Mouse (Mus musculus): ENCODE data around the gene Pycr1.
A peak's percentile ranks its signal among the peaks of the same experiment; 100 is the strongest.
"Not testable (repeated sequence)": the region's sequence is repeated elsewhere in the genome, so short reads cannot be mapped to it uniquely, and the experiment has no call there.

Pycr1 gene

DNA sequence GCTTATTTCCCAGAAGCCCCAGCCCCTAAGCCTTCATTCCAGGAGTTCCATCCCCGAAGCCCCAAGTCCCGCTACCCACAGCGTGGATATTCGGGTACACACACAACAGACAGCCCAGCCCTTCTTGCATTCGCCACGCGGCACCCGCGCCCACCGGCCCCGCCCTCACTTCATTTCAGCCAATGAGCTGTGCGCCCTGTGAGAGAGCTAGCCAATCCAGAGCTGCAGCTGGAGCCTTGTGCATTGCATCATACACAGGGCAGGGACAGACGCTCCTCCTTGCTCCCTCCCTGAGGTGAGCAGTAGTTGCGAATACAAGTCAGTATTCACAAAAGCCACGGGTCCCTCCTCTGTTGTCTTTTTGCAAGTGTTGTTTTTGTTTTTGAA lies at the start of gene Pycr1:
Pycr1 (minus strand) TSS at position 169 of the 387 bp plus-strand sequence.
- DNase-seq (ENCODE audit: low read depth in 2 of 2, low spot score in 2 of 2): peak; percentile 82 to 87

DNA sequence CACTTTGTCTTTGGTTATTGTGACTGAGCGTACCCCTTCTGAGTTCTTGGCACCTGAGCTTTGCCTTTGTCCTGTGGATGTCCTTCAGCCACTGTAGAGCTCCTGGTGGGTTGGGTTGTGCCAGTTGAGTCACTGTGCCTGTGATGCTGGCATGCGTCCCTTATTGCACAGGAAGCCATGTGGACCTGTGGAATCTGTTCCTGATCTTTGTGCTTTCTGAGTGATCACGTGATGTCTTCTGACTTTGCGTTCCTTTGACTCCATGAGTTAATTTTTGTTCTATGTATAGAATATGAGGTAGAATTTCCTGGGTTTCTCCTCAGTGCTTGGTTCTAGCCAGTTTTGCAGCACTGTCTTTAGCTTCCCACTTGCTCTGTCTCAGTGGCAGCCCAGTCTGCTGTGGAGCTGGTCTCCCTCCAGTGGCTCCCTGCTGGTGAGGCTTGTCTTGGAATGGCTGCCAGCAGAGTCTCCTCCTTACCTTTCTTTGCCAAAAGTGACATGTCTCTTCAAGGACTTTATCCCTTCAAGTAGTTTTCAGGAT lies 49.0 kb upstream of the Pycr1 start:
- DNase-seq (ENCODE audit: low read depth in 2 of 2, low spot score in 2 of 2): no peak

DNA sequence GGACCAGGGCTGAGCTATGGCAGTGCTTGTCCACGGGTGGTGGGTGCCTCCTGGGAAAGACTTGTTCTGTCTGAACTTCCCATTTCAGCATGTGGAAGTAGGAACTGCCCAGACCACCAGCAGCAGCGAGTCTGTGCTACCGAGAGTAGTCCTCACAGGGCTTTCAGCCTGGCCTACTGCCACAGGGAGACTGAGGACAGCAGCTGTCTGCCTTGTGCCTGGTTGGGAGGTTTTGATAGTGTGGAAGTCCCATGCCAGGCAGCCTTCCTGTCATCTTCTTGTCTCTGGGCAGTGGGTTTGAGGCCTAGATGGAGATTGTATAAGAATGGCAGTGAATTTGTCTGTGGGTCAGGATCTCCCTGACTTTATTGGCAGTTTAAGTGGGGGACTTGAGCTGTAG lies 45.8 kb upstream of the Pycr1 start:
- DNase-seq (ENCODE audit: low read depth in 2 of 2, low spot score in 2 of 2): no peak

DNA sequence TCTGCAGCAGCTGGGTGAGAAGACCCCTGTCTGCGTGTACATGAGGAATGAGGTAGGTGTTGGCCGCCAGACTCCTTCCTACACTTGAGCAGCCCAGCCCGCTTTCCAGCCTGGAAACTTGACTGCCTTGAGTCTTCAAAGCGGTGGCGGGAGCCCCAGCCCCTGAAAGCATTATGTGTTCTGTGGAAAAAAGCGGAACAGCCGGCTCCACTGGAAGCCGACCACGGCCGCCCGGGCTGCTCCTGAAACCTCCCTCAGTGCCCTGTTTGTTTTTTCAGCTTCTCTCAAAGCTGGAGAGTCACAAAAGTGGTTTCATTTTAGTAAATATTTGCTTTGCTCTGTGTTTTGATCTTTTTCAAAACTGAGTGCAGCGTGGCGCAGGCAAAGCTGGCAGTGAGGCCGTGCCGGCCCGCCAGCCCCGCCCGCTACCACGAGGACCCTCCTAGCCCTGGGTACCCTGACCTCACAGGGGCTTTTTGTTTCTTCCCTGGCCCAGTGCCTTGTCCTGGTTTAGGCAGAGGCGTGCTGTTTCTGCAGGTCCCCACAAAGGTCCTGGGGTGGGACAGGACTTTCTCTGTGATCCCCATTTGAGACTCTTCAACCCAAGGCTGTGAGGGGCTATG lies 43.2 kb upstream of the Pycr1 start:
- DNase-seq (ENCODE audit: low read depth in 2 of 2, low spot score in 2 of 2): no peak

DNA sequence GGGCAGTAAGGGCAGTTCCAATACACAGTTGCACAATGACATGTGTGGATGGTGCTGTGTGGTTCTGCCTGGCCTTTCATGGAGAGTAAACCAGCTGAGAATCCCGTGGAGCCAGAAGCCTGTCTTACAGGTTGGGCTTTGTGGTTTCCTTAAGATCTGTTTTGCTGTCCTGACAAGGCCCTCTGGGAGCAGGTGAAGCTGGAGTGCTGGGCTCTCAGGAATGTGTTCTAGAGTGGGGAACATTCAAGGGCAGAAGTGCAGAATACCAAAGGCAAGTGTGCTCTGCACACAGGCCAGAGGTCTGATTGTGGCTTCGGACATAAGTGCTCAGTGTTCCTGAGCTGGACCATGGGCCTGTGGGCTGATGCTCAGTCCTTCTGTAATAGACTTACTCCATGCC lies 41.1 kb upstream of the Pycr1 start:
- no peak for DNase-seq (ENCODE audit: low read depth in 2 of 2, low spot score in 2 of 2)

DNA sequence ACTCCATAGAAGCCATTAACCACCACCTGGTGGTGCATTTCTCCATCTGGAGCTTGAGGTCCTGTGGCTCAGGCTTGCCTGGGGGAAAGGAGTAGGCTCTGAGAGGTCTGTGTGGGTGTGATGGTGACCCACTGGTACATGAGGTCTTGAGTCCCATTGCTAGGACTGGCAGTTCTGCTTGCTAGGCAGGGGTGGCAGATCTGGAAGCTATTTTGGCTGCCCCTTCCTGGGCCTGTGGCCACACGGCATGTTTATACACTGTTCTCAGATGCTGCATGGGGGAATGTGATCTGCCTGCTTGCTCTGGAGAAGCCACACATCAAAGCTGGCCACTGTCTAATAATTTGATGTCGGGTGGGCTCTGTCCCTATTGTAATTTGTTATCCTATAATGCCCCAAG lies 40.5 kb upstream of the Pycr1 start:
- DNase-seq (ENCODE audit: low read depth in 2 of 2, low spot score in 2 of 2): no peak

DNA sequence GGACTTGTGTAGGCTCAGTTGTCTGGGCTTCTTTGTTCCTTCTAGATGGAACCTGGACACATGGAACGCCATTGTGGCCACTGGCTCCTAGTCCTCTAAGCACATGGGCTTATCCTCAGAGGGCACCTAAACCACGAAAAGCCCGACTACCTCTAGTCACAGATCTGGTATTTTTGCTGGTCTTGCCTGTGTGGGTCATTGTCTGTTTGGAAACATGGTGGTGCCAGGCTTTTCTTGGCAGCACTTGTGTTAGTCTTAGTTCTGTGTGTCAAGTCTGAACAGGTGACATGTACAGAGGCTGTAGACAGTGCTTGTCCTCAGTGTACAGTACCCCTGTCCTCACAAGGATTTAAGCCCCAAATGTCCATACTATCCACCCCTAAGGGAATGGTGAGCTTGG lies 40.0 kb upstream of the Pycr1 start:
- no peak for DNase-seq (ENCODE audit: low read depth in 2 of 2, low spot score in 2 of 2)

DNA sequence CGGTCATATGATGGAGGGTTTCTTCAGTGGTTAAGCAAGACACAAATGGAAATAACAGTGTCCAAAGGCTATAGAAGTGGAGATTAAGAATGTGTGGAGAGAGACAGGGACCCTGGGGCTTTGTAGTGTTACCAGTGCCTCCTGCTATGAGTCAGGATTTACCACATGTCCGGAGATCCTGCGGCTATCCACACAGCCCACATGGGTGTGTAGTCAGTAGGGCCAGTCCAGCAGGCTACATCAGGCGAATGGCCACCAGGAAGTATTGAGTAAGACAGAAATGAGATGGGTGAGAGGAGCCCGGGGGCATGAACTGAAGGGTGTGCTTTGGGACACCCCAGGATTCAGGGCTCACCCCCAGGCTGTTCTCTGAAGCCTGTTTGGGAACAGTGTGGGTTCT lies 39.1 kb upstream of the Pycr1 start:
- no peak for DNase-seq (ENCODE audit: low read depth in 2 of 2, low spot score in 2 of 2)

DNA sequence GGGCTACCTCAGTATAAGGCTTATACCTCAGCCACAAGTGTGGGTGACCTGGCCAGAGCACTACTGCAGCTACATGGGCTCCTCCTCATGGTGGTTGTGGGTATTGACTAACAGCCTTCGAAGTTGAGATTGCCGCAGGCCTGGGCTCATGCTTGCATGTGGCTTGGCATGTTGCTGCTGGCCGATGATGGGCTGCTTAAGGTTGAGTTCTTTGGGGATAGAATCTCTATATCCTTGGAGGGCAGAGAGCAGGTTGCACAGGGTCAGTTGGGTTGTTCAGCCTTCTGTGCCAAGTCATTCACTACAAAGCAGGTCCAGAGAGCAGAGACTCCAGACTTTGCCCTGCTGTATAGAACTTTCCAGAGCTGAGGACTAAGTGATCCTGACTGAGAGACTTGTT lies 36.3 kb upstream of the Pycr1 start:
- no peak for DNase-seq (ENCODE audit: low read depth in 2 of 2, low spot score in 2 of 2)

DNA sequence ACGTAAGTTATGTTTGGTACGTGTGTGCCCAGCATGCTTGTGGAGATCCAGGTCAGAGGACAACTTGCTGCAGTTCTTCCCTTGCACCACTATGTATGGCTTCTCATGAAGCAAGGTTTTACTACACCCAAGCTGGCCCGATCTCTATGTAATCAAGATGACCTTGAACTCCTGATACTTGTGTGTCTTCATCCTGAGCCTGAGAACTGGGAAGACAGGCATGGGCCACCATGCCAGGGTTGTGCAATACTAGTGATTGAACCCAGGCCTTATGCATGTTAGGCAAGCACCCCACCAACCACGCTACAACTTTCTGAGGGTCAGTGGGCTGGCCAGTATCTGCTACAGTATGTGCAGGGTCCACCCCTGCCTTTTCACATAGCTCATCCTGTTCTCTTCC lies 33.4 kb upstream of the Pycr1 start:
- DNase-seq (ENCODE audit: low read depth in 2 of 2, low spot score in 2 of 2): no peak

DNA sequence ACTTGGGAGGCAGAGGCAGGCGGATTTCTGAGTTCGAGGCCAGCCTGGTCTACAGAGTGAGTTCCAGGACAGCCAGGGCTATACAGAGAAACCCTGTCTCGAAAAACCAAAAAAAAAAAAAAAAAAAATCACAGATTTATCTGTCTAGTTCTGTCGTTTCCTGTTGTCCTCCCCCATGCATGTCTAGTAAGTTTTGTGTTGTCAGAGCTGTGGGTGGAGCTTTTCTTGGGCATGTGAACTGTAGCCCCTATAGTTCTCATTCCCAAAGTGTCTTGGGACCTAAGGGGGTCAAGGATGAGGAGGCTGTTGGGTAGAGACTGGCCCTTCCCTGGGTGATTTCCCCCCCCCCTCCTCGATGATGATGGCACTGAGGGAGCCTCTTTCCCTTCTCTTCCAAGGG lies 32.3 kb upstream of the Pycr1 start:
- not testable (repeated sequence) for DNase-seq (ENCODE audit: low read depth in 2 of 2, low spot score in 2 of 2)

DNA sequence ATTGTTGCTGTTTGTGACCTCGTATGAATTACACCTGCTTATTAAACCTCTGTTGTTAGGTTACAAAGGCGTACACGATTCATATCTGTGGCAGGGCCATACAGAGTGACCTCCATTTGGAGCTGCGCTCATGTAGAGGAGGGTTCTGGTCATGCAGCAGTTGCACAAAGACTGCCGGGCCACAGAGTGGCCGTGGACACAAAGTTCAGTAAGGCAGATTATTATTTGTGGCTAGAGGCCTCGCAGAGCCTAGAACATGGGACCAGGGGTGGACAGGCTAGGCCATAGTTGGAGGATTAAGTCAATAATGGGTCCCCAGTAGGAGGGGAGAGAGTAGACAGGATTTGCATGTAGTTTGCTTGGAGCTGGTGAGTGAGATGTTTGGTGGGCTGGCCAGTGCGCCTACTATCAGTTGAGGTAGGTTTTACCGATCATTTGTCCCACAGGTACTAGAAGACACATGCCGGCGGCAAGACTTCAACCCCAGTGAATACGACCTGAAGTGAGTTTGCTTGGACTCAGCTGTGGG lies 30.1 kb upstream of the Pycr1 start:
- no peak for DNase-seq (ENCODE audit: low read depth in 2 of 2, low spot score in 2 of 2)

DNA sequence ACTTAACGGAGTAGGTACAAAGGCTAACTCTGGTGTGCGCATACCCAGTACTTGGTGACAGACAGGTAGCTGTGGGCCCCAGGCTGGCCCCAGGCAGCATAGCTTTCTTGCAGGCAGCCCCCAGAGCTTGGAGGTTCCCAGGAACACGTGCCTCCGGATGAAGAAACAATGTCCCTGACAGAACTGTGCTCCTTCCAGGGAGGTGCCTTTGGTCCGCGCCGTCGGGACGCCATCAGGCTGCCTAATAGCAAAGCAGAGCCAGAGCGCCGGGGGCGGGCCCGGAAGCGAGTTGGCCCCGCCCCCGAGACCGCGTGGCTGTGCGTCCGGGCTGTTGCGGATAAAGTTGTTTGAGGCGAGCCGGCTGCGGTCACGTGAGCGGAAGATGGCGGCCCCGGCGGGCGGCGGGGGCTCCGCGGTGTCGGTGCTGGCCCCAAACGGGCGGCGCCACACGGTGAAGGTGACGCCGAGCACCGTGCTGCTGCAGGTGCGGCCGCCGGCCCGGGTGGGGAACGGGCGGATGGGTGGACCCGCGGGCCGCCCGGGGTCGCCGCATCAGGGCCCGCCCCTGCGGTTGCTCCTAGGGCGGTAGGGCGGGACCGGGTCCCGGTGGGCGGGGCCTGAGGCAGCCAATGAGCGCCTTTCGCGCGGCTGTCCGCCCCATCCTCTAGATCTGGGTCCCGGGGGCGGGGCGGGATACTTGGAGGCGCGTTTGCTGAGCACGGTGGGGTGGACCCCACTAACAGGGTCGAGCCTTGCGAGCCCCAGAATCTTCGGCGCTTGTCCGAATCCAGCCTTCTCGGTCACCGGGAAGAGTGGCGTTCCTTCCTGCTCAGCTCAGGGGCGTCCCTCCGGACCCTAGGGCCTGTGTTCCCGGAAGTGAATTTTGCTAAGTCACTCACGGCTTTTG lies 29.4 kb upstream of the Pycr1 start, which contains the start of gene Aspscr1:
Aspscr1 (plus strand) TSS at position 287 of the 907 bp plus-strand sequence.
- DNase-seq (ENCODE audit: low read depth in 2 of 2, low spot score in 2 of 2): peak; percentile 87 to 93

DNA sequence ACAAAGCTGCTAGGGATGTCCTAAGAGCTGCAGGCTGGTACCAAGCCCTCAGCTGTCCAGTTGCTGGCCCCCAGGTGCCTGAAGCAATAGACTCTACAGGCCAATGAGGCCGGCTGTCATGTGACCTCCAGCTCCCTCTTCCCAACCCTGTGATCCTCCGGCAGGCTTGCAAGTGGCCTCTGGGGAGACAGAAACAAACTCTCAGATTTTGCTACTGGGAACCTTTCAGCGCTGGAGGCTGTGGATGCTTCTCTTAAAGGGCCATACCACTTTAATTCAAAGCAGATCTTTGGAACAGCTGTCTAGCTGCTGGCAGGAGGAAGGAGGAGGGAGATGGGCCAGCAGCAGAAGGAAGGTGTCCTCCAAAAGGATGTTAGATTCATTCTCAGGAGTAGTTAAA lies 23.0 kb upstream of the Pycr1 start:
- DNase-seq (ENCODE audit: low read depth in 2 of 2, low spot score in 2 of 2): no peak

DNA sequence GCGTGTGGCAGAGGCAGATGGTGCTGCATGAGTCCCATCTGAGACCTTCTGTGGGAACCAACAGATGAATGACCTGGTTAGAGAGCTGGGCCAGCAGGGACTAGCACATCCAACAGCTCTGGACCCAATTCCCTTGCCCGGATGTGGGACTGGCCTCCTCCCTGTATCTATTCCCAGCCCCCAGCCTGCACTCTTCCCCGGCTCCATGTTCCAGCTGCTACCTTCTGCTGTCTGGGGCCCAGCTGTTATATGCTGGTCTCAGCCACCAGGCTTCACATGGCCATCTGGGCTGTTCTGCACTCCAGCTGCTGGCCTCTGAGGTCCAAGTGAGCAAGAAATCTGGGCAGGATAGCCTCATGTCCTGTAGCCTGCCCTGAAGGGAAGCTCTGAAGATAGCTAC lies 21.8 kb upstream of the Pycr1 start:
- no peak for DNase-seq (ENCODE audit: low read depth in 2 of 2, low spot score in 2 of 2)

DNA sequence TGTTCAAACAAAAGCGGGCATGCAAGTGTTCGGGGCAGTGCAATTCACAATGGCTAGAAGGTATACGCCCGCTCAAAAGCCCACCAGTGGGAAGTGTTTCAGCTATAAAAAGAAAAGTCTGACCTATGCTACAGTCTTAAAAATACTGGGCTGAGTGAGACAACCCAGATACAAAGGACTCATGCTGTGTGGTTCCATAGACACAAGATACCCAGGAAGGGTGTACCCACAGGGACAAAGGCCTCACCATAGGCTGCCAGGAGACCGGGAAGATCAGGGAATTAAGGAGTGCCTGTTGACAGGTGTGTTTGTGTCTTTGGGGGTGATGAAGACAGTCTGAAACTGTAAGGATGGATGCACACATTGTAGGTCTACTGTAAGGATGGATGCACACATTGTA lies 20.1 kb upstream of the Pycr1 start:
- no peak for DNase-seq (ENCODE audit: low read depth in 2 of 2, low spot score in 2 of 2)

DNA sequence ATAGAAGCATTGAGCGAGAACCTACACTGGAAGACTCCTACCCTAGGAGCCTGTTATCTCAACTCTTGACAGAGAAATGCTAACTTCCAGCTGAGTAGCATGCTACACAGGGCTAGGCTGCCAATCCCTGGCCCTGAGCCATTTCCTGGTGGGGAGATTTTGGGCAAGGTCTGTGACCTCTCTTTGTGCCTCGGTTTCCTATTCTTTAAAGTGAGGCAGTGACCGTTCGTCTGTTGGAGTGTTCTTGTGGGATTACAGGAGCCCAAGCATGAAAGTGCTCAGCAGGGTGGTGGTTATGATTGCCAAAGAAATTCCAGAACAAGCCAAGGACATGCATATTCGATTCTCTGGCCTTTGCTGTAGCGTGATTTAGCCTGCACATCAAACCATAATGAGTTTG lies 19.2 kb upstream of the Pycr1 start:
- DNase-seq (ENCODE audit: low read depth in 2 of 2, low spot score in 2 of 2): no peak

DNA sequence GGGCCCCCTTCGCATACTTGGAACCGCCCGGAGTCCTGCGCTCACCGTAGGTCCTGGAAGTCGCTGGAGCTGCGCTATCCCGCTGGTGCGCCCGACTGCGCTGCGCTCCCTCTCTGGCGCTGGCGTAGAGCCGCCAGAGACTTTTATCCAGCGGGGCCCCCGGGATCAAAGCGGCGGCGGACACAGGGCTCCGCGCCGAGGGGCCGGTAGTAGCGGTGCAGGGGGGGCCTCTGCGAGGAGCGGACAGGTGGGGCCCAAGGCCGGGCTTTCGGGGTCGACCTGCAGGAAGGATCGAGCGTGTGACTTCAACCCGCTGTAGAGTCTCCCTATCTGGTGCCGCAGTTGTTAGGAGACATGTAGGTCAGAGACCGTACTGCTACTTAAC lies 17.5 kb upstream of the Pycr1 start, which contains the start of gene Notum:
Notum (minus strand) TSS at position 100 of the 385 bp plus-strand sequence.
- DNase-seq (ENCODE audit: low read depth in 2 of 2, low spot score in 2 of 2): no peak

DNA sequence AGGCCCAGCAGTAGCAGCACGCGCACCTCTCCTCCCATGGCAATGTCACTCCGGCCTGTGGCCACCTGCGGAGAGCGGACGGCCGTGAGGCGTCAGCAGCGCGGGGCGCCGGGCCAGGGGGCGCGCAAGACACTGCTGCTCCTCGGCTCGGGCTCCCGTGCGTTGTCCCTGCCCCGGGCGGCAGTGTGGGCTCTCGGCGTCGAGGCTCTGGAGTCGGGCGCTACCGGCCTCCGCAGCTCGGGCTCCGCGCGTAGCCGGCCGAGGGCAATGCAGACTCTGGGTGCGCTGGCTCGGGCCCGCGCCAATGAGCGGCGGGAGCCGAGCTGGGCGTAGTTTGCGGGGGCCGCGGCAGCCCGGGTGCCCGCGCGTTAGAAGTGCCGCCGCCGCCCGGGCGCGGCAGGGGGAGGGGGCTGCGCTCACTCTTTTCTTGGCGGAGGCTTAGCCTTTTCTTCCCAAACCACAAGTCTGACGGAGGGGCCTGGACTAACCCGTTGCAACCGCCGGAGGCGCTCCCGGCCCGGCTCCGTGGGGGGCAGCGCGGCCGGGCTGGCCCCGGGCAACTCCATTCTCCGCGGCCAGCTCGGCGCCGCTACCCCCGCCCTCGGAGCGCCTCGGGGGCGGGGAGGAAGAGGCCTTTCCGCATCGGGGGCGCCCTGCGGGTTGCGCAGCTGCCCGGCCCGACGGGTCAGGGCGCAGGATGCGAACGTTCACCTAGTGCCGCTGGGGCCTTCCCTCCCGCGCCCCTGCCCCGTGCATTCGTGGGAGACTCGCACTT lies 16.9 kb upstream of the Pycr1 start:
- no peak for DNase-seq (ENCODE audit: low read depth in 2 of 2, low spot score in 2 of 2)

DNA sequence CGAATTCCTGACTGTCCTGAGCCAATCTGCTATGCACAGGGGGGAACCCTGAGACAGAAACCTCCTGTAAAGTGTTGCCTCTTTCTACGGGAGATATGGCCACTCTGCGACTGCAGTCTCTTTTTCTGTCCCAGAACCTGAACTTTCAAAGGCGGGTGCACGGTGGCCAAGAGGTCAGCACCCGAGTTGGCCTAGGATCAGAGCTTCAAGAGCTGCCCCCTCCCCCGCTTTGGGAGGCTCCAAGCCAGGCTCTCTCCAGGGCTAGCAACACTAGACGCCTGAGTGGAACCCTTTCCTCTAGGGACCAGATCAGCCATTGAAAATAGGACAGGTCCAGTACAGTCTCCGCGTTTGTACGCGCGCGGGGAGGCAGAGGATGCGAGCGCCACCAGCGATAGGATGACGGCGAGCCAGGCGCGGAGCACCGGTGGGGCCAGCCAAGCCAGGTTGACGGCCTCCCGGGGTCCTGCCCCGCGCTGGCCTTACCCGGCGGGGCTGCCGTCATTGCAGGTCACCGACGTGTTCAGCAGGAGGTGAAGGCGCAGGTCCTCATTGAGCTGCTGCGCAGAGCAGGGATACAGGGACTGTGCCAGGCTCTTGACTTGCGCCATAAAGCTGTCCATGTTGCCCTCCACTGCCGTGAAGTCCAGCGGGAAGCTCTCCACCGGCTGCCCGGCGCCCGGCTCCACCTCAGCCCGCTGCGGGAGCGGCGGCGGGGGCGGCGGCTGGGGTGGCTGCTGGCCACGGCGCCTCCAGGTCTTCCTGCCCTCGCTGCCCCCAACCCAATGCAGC lies 16.1 kb upstream of the Pycr1 start:
- no peak for DNase-seq (ENCODE audit: low read depth in 2 of 2, low spot score in 2 of 2)
